Mouse (Mus musculus): ENCODE results near the gene Wdfy4. TPM values are rescaled to one million over a fixed set of nuclear protein-coding genes. Genes with fewer than 3 reads are reported as not detected.

Gene Wdfy4
- polyA plus RNA-seq, 1 experiment, result 92.6 TPM

DNA sequence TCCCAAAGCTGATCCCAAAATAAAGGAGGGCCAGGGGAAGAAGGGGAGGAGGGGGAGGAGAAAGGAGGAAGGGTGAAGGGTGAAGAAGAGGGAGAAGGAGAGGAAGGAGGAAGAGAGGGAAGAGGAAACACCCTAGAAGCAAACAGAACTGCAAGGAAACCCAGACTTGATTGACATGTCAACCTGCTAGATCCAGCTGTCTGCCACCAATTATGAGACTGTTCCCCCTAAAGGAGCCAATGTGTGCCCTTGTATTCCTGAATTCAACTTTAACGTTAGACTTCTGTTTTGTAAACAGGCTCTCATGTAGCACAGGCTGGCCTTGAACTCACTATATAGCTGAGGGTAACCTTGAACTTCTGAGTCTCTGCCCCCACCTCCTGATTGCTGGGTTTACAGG is 29.9 kb upstream of the Wdfy4 start:
- H3K4me3 ChIP-seq (ENCODE audit: extremely low read depth, insufficient read depth, insufficient read length), result no peak overlapping the region
- peaks cover 2% of the 10 kb centered on the region; the same call in 1 of the 2 replicates for H3K27me3 ChIP-seq (ENCODE audit: control insufficient read depth, insufficient read depth, low read length)
- no peak for TF ChIP-seq CTCF (IDR thresholded peaks at IDR 0.05; ENCODE audit: extremely low read depth, insufficient read depth, insufficient read length, insufficient replicate concordance)
- no peak for TF ChIP-seq POLR2A (IDR thresholded peaks at IDR 0.05; ENCODE audit: low read depth, low read length)
- WGBS, result 51% methylated on average over 1 of the region's 1 CpGs
- H3K36me3 ChIP-seq (ENCODE audit: control insufficient read depth, insufficient read depth, low read length), result no peaks in the 10 kb centered on the region
- H3K4me1 ChIP-seq (ENCODE audit: control insufficient read depth, insufficient read depth, insufficient read length), result peaks cover 6% of the 10 kb centered on the region; the same call in 1 of the 2 replicates
- no peak for DNase-seq (ENCODE audit: low read depth in 1 of 2, low spot score in 2 of 2)
- no peak overlapping the region for H3K27ac ChIP-seq (ENCODE audit: insufficient read depth, low read length)

- no peak for TF ChIP-seq POLR2A (IDR thresholded peaks at IDR 0.05; ENCODE audit: low read depth, low read length)
- TF ChIP-seq CTCF (IDR thresholded peaks at IDR 0.05; ENCODE audit: extremely low read depth, insufficient read depth, insufficient read length, insufficient replicate concordance), result no peak
- peaks cover 6% of the 10 kb centered on the region; the same call in 1 of the 2 replicates for H3K4me1 ChIP-seq (ENCODE audit: control insufficient read depth, insufficient read depth, insufficient read length)
- H3K27ac ChIP-seq (ENCODE audit: insufficient read depth, low read length), result no peak overlapping the region
- H3K27me3 ChIP-seq (ENCODE audit: control insufficient read depth, insufficient read depth, low read length), result peaks cover 2% of the 10 kb centered on the region; the same call in 1 of the 2 replicates
- no peaks in the 10 kb centered on the region for H3K36me3 ChIP-seq (ENCODE audit: control insufficient read depth, insufficient read depth, low read length)
- no peak for DNase-seq (ENCODE audit: low read depth in 1 of 2, low spot score in 2 of 2)
- 8% methylated on average over 4 of the region's 4 CpGs for WGBS
- H3K4me3 ChIP-seq (ENCODE audit: extremely low read depth, insufficient read depth, insufficient read length), result no peak overlapping the region
Measured at GRCm38 (mm10) chr14:33214767-33215128, 29.4 kb upstream of the Wdfy4 start.

DNA sequence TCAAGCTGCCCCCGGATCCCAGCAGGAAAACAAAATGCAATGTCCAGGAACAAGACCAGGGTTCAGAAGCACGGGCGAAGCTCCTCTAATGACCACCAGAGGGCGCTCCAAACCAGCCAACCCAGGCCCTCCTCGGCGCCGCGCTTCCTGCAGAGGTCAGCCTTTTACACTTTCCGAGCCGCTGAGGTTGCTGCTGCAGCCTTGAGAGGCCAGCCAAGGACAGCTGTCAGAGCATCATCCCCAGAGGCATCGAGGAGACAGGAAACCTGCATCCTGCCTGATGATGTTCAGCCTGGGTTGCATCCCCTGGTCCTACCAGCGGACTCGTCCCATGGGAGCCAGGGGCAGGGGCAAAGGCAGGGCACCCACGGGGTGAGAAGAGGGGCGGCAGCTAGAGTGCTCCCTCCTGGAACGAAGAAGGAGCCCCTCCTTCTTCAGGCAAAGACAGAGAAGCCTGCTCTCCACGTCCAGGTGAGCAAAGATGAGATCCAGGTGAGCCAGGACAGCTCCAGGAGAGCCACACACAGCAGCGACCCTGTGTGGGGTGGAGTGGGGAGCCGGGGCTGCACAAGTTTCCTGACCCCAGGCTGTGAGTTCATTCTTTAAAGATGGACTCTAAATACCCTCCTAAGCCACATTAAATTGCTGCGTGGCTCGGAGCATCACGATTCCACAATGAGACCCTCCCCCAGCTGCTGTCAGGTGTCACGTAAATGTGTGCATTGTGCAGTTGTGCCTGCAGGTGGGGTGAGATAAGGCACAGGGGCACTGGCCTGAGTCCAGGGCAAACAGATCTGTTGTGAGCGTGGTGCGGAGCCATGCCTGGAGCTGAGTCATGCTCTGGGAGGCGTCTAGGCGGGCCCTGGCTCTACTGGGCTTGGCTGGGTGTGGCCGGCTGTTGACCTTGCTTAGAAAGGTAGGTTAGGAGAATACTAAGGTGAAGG is 28.8 kb upstream of the Wdfy4 start, which contains the start of gene Arhgap22:
Gene Arhgap22, plus strand, starts transcription at position 204 of the 944 bp plus-strand sequence.
- no peak within 1 kb of the TSS for H3K27ac ChIP-seq (ENCODE audit: insufficient read depth, low read length)
- 10% methylated on average over 28 of the region's 28 CpGs for WGBS
- DNase-seq (ENCODE audit: low read depth in 1 of 2, low spot score in 2 of 2), result peak in 1 of 2 experiments; percentile 75

GRCm38 (mm10) chr14:33212958-33213309 is 27.6 kb upstream of the Wdfy4 start:
- peaks cover 2% of the 10 kb centered on the region; the same call in 1 of the 2 replicates for H3K27me3 ChIP-seq (ENCODE audit: control insufficient read depth, insufficient read depth, low read length)
- no peak overlapping the region for H3K4me3 ChIP-seq (ENCODE audit: extremely low read depth, insufficient read depth, insufficient read length)

More for the DNA sequence above, 28.8 kb upstream of the Wdfy4 start, which contains the start of gene Arhgap22:
- H3K4me1 ChIP-seq (ENCODE audit: control insufficient read depth, insufficient read depth, insufficient read length), result peaks cover 6% of the 10 kb centered on the region; the same call in 1 of the 2 replicates
- no peak within 1 kb of the TSS for H3K4me3 ChIP-seq (ENCODE audit: extremely low read depth, insufficient read depth, insufficient read length)
- H3K36me3 ChIP-seq (ENCODE audit: control insufficient read depth, insufficient read depth, low read length), result no peaks in the 10 kb centered on the region
- TF ChIP-seq POLR2A (IDR thresholded peaks at IDR 0.05; ENCODE audit: low read depth, low read length), result no peak
- peak; percentile 99 for TF ChIP-seq CTCF (IDR thresholded peaks at IDR 0.05; ENCODE audit: extremely low read depth, insufficient read depth, insufficient read length, insufficient replicate concordance)
- H3K27me3 ChIP-seq (ENCODE audit: control insufficient read depth, insufficient read depth, low read length), result peaks cover 2% of the 10 kb centered on the region; the same call in 1 of the 2 replicates

GRCm38 (mm10) chr14:33212271-33212957 is 27.1 kb upstream of the Wdfy4 start:
- no peak for TF ChIP-seq POLR2A (IDR thresholded peaks at IDR 0.05; ENCODE audit: low read depth, low read length)
- TF ChIP-seq CTCF (IDR thresholded peaks at IDR 0.05; ENCODE audit: extremely low read depth, insufficient read depth, insufficient read length, insufficient replicate concordance), result no peak
- DNase-seq (ENCODE audit: low read depth in 1 of 2, low spot score in 2 of 2), result no peak
- 54% methylated on average over 5 of the region's 5 CpGs for WGBS
- no peaks in the 10 kb centered on the region for H3K36me3 ChIP-seq (ENCODE audit: control insufficient read depth, insufficient read depth, low read length)
- peaks cover 6% of the 10 kb centered on the region; the same call in 1 of the 2 replicates for H3K4me1 ChIP-seq (ENCODE audit: control insufficient read depth, insufficient read depth, insufficient read length)
- no peak overlapping the region for H3K27ac ChIP-seq (ENCODE audit: insufficient read depth, low read length)
- H3K27me3 ChIP-seq (ENCODE audit: control insufficient read depth, insufficient read depth, low read length), result peaks cover 2% of the 10 kb centered on the region; the same call in 1 of the 2 replicates
- no peak overlapping the region for H3K4me3 ChIP-seq (ENCODE audit: extremely low read depth, insufficient read depth, insufficient read length)

More at GRCm38 (mm10) chr14:33212958-33213309, 27.6 kb upstream of the Wdfy4 start:
- no peak for DNase-seq (ENCODE audit: low read depth in 1 of 2, low spot score in 2 of 2)
- Histone ChIP-seq H3K4me1 (ENCODE audit: control insufficient read depth, insufficient read depth, insufficient read length) (peaks cover 6% of the 10 kb centered on the region; the same call in 1 of the 2 replicates), H3K36me3 (ENCODE audit: control insufficient read depth, insufficient read depth, low read length) (no peaks in the 10 kb centered on the region), H3K27ac (ENCODE audit: insufficient read depth, low read length) (no peak overlapping the region)
- TF ChIP-seq POLR2A (IDR thresholded peaks at IDR 0.05; ENCODE audit: low read depth, low read length) (no peak), CTCF (IDR thresholded peaks at IDR 0.05; ENCODE audit: extremely low read depth, insufficient read depth, insufficient read length, insufficient replicate concordance) (no peak)
- WGBS, result 90% methylated on average over 12 of the region's 12 CpGs

GRCm38 (mm10) chr14:33210806-33211205 is 25.5 kb upstream of the Wdfy4 start:
- 76% methylated on average over 8 of the region's 8 CpGs for WGBS
- no peak for TF ChIP-seq POLR2A (IDR thresholded peaks at IDR 0.05; ENCODE audit: low read depth, low read length)
- no peak for TF ChIP-seq CTCF (IDR thresholded peaks at IDR 0.05; ENCODE audit: extremely low read depth, insufficient read depth, insufficient read length, insufficient replicate concordance)
- Histone ChIP-seq H3K36me3 (ENCODE audit: control insufficient read depth, insufficient read depth, low read length) (no peaks in the 10 kb centered on the region), H3K27ac (ENCODE audit: insufficient read depth, low read length) (no peak overlapping the region), H3K4me3 (ENCODE audit: extremely low read depth, insufficient read depth, insufficient read length) (no peak overlapping the region), H3K27me3 (ENCODE audit: control insufficient read depth, insufficient read depth, low read length) (peaks cover 2% of the 10 kb centered on the region; the same call in 1 of the 2 replicates), H3K4me1 (ENCODE audit: control insufficient read depth, insufficient read depth, insufficient read length) (peaks cover 3% of the 10 kb centered on the region; the same call in 1 of the 2 replicates)
- DNase-seq (ENCODE audit: low read depth in 1 of 2, low spot score in 2 of 2), result no peak
